Mouse (Mus musculus) monocyte, adult 5-6 weeks (primary cell): ENCODE data around the gene Sema4f. TPM values are rescaled to one million over a fixed set of nuclear protein-coding genes. Genes with fewer than 3 reads are reported as not detected.

ENCODE experiments used
- ATAC-seq: fragments of 153-309, 156-312 bp; replicated peaks from 2 replicates; pipeline ENCODE4 v1.8.0; 2017; ENCODE audit warnings: mild to moderate bottlenecking; ENCODE audit not compliant: low TSS enrichment, insufficient number of reproducible peaks, severe bottlenecking, poor library complexity, low FRiP score
- total RNA-seq: library from RNA; stranded (forward); fragments of 200-1000, 200-491, 200-594 nt; gene quantifications from 3 replicates; pipeline ENCODE4 v1.2.3, GENCODE M21; 2017

Gene Sema4f
- total RNA-seq, 1 experiment from 2014 or later: not detected

DNA sequence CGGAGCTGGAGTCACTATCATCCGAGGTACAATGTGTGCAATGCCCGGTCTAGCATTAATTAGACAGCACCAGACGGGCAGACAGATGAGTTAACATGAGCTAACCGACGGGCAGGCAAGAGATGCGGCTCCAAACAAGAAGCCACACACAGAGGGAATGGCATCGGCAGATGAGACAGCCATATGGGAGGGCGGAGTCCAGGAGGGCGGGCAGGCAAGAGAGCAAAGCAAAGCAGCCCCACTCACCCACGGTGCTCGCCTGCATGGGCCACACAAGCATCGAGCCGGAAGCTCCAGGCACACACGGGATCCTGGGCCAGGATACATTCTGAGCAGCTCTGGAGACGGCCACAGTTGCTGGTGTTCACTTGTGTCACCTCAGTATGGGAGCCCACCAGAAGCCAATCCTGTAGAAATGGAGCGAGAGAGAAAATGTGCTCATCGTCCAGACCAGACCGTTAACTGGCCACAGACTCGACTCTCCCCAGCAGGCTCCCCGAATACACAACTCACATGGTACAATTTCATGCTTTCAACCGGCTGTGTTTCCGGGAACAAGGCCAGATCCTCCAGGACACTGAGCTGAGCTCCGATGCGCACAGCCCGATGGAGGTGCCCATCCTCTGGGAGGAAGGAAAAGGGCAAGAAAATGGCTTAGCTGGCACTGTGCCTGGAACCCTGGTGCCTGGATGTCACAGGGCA, 22.3 kb downstream of the Sema4f start:
- no peak for ATAC-seq

- no peak for ATAC-seq
Observed at GRCm38 (mm10) chr6:82916459-82916858, 23.1 kb downstream of the Sema4f start.

- ATAC-seq: peak; percentile 53; the same call in 1 of the 2 replicates
Observed at GRCm38 (mm10) chr6:82915889-82916288, 23.7 kb downstream of the Sema4f start.

GRCm38 (mm10) chr6:82913336-82914247, 26.0 kb downstream of the Sema4f start:
- no peak; the same call in 1 of the 2 replicates for ATAC-seq

DNA sequence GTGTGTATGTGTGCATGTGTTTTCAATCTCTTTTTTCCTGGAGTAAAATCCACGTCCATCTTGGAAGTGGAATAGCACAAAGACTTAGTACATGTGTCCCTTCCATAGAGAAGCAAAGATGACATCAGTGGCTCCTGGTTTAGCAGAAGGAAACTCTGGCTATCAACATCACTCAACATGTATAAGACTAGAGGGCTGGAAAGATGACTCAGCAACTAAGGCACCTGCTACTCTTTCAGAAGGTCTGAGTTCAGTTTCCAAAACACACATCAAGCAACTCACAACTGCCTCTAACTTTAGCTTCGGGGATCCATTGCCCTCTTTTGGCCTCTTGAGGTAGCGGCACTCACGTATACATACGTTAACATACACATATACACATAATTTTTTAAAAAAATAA, 28.3 kb downstream of the Sema4f start:
- ATAC-seq: no peak

DNA sequence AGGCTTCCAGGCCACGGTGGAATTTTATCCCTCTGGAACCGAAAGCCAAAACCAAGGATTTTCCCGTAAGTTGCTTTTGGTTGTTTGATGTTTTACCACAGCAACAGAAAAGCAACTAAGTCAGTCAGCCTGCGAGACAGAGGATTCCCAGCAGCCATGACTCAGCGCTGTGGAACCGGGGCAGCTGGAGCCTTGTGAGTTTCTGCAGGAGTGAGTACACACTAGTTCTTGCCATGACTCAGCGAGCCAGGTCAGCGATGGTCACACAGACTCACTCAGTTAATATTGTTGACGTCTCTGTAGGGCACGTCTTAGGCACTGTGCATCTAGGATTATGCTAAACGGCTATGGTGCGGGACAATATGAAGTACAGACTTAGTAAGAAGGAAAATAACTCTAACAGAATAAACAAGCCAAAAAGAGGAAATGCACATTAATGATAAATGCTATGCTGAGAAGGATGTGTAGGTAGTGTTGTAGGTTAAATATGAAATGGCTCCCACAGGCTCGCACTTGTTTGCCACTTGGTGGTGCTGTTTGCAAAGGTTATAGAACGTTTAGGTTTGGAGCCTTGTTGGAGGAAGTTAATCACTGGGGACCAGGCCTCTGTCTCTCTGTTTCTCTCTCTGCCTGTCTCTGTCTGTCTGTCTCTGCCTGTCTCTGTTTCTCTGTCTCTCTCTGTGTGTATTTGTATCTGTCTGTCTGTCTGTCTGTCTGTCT, 30.3 kb downstream of the Sema4f start:
- peak; percentile 73 for ATAC-seq

GRCm38 (mm10) chr6:82908034-82908433, 31.5 kb downstream of the Sema4f start:
- ATAC-seq: no peak

GRCm38 (mm10) chr6:82906985-82907384, 32.6 kb downstream of the Sema4f start:
- no peak for ATAC-seq

- no peak for ATAC-seq
Observed at GRCm38 (mm10) chr6:82902559-82902958, 37.0 kb downstream of the Sema4f start.

- ATAC-seq: no peak
Observed at GRCm38 (mm10) chr6:82898745-82899144, 40.8 kb downstream of the Sema4f start.

DNA sequence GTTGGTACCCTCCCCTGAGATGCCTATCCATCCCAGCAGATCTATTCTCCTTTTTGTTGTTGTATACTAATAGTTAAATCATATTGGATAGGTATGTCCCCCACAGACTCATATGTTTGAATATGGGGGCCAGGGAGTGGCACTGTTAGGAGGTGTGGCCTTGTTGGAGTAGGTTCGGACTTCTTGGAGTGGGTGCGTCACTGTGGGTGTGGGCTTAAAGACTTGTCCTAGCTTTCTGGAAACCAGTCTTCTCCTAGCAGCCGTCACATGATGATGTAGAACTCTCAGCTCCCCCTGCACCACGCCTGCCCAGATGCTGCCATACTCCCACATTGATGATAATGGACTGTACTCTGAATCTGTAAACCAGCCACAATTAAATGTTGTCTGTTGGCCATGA, 41.3 kb downstream of the Sema4f start:
- no peak for ATAC-seq

DNA sequence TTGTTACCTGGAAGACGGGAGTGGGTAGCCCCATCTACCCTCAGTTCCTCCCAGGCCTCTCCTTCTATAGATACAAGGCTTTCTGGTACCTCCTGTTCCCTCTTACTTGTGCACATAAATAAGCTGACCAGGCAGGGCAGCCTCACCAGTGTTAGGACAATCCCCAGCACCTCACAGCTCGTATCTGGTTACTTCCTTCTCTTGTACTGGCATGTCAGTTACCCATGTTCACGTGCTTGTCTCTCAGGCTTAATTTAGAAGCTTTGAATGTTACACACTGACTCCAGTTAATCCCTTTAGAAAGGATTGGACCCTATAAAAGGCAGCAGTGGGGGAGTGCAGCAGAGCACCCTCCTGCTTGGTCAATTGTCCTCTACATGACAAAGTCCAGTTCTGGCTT, 42.3 kb downstream of the Sema4f start:
- ATAC-seq: no peak

DNA sequence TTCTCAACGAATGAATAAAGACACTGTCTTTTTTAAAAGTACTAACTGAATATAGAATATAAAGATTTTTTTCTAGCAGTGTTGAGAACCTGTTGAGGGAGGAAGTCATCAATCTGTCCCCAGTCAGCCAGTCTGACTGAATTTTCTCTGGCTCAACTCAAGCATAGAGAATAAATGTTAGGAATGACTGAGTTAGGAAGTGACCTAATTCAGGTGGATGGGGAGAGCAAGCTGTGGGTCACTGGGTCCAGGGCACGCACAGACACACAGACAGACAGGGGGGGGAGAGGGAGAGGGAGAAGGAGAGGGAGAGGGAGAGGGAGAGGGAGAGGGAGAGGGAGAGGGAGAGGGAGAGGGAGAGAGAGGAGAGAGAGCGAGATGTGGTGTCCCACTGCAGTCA, 46.2 kb downstream of the Sema4f start:
- no peak for ATAC-seq

DNA sequence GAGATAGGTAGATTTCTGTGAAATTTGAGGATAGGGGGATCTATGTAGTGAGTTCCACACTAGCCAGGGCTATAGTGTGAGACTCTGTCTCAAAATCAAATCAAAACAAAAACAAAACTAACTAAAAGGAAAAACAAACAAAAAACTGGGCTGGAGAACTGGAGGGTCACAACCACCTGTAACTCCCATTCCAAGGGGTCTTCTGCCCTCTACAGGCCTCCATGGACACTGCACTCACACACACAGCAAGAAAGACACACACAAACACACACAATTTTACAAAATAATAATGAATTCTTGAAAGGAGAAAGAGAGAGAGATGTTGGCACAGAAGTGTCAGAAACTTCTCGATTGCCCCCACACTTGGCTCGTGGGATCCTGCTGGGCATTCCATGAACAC, 47.0 kb downstream of the Sema4f start:
- no peak for ATAC-seq

DNA sequence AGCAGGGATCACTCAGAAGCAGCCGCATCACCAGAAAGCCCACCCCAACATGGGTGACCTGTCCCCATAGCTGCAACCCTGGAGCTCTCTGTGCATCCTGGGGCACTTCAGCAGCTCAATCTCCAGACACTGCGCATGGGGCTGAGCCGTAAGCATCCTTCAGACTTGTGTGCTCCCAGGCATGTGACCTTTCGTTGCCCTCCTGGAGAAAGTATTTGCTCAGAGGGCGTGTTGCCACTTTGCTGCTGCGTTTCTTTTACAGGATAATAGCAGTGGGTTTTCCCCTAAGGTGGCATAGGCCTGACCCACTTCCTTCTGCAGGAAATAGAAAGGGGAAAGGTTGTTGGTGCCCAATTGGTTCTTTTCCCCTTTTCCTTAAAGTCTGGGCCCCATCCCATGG, 48.1 kb downstream of the Sema4f start:
- ATAC-seq: no peak

DNA sequence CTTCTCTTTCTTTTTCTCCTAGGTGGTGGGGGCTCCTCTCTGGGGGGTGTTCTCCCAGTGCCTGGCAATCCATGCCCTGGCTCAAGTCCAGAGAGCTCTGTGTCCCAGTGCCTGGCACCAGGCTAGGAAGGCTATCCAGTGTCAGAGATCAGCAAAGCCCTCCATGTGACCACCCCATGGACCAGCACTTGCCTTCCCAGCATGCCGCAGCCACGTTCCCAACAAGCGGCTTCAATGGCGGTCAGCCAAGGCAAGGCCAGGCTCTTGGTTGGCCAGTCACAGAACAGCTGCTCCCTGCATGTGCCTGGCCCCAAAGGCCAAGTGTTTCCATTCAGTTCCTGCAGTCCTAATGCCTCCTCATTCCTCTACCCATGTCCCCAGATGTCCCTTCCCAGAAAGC, 53.2 kb downstream of the Sema4f start:
- ATAC-seq: no peak

DNA sequence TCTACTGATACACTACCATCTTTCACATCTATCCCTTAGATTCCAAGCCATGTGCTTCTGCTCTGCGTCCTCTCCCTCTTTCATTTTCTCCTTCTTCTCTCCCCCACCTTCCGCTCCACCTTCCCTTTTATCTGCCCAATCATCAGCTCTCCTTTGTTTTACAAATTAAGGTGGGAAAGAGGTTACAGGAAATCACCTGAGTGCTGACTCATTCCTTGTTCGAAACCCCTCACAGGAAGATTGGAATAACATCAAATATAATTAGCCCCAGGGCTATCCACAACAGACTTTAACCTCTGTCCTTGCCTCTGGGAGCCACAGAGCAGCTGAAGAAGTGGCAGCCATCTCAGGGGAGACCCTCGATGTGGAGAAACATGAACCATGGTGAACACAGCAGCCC, 53.7 kb downstream of the Sema4f start:
- no peak for ATAC-seq

DNA sequence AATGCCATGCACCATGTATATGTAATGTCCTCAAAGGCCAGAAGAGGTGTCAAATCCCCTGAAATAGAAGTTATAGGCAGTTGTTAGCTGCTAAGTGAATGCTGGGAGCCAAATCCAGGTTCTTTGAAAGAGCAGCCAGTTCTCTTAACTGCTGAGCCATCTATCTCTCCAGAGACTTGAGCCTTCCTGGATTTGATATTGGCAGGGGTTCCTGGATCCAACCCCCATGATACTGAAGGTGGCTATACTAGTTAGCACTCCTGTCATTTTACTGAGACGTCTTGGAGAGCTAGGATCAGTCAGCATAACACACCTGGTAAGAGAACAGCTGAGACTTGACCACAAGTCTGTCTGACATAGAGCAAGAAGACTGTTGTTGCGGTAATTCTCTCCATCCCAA, 54.1 kb downstream of the Sema4f start:
- no peak for ATAC-seq

GRCm38 (mm10) chr6:82884570-82884969, 55.0 kb downstream of the Sema4f start:
- no peak for ATAC-seq
